Comparison of ENCODE assay signal across 27 mouse cellular contexts in genomic region chr2:58158107-58158506, GRCm38 (mm10). TPM values are rescaled to one million over a fixed set of nuclear protein-coding genes. Genes with fewer than 3 reads are reported as not detected.
A peak's percentile ranks its signal among the peaks of the same experiment; 100 is the strongest.
DNase-seq lines count a peak whose midpoint lies in the region; ATAC-seq and TF ChIP-seq lines count a peak whose summit lies in the region.
"Had no signal": no experiment of that assay in that cellular context is flagged by ENCODE, and none has a peak within 500 bp of the region (broad histone marks: within the 10 kb centered on the region; RNA-seq: fewer than 3 reads in every experiment).

No protein-coding gene starts in this region.

- no peak for ATAC-seq in liver, postnatal 0 days
- ATAC-seq in hindbrain, embryonic 12.5 days (ENCODE audit: low FRiP score), result no peak
- ATAC-seq: forebrain, embryonic 16.5 days; intestine, embryonic 16.5 days had no signal

- H3K36me3 ChIP-seq in spleen, adult 2 months (ENCODE audit: control insufficient read depth, insufficient read depth, low read length), result no peaks in the 10 kb centered on the region
- H3K36me3 ChIP-seq in CH12.LX (replicated peaks in 1 of 2; ENCODE audit: control insufficient read depth in 1 of 2, insufficient read depth in 1 of 2, low read length in 1 of 2), result no peaks in the 10 kb centered on the region
- H3K36me3 ChIP-seq in liver, postnatal 0 days (replicated peaks; ENCODE audit: insufficient read depth, low read length), result no peaks in the 10 kb centered on the region; the same call in 1 of the 2 replicates
- H3K36me3 ChIP-seq in hindbrain, embryonic 12.5 days, result no peaks in the 10 kb centered on the region
- no peaks in the 10 kb centered on the region for H3K36me3 ChIP-seq in kidney, adult 2 months (ENCODE audit: control insufficient read depth, insufficient read depth, low read length)
- H3K36me3 ChIP-seq: heart, embryonic 12.5 days; hindbrain, embryonic 15.5 days; kidney, embryonic 15.5 days; limb, embryonic 10.5 days; liver, embryonic 13.5 days; midbrain, embryonic 12.5 days; neural tube, embryonic 12.5 days; stomach, embryonic 15.5 days had no signal

- peak overlapping the region; percentile 100 for H3K4me2 ChIP-seq in CH12.LX (ENCODE audit: insufficient read depth, low read depth, poor library complexity, severe bottlenecking)
- peak overlapping the region; percentile 68 for H3K4me2 ChIP-seq in liver, postnatal 0 days (ENCODE audit: low read depth, low read length)
- no peak overlapping the region for H3K4me2 ChIP-seq in hindbrain, embryonic 12.5 days (replicated peaks)
- H3K4me2 ChIP-seq: heart, embryonic 12.5 days; hindbrain, embryonic 15.5 days; kidney, embryonic 15.5 days; liver, embryonic 13.5 days; midbrain, embryonic 12.5 days; neural tube, embryonic 12.5 days; stomach, embryonic 15.5 days had no signal

- peaks cover 50% of the 10 kb centered on the region for H3K79me2 ChIP-seq in CH12.LX (replicated peaks; ENCODE audit: control insufficient read depth, extremely low read depth, insufficient read depth, poor library complexity, severe bottlenecking)

- DNase-seq in spleen, adult 2 months (ENCODE audit: low read depth in 1 of 2, low spot score in 2 of 2), result no peak
- no peak for DNase-seq in spleen, postnatal 4 days (ENCODE audit: low spot score in 2 of 2)
- DNase-seq in B cell, adult 2 months, result peak; percentile 49 to 62
- DNase-seq in CH12.LX (ENCODE audit: extremely low read depth), result no peak
- DNase-seq in liver, postnatal 0 days, result no peak
- DNase-seq in urinary bladder, postnatal 36 days (ENCODE audit: low spot score in 2 of 2), result no peak
- DNase-seq in kidney, adult 2 months, result no peak
- DNase-seq: adrenal gland, adult 8-10 months; cerebellum, postnatal 14 days; embryo, embryonic 11 days; gastrocnemius, adult 2 months; kidney, postnatal 4 days; layer of hippocampus, adult 9-11 months; liver, embryonic 13.5 days; lung, postnatal 36 days; right cerebral cortex, adult 18-20 months had no signal

- peak overlapping the region; percentile 94 for H3K9ac ChIP-seq in CH12.LX (ENCODE audit: insufficient read depth, low read depth)
- peak overlapping the region; percentile 48; the same call in 1 of the 2 replicates for H3K9ac ChIP-seq in liver, postnatal 0 days (replicated peaks)
- no peak overlapping the region for H3K9ac ChIP-seq in hindbrain, embryonic 12.5 days
- H3K9ac ChIP-seq: heart, embryonic 12.5 days; hindbrain, embryonic 15.5 days; kidney, embryonic 15.5 days; liver, embryonic 13.5 days; midbrain, embryonic 12.5 days; neural tube, embryonic 12.5 days; stomach, embryonic 15.5 days had no signal

- no peaks in the 10 kb centered on the region for H3K9me3 ChIP-seq in CH12.LX (replicated peaks; ENCODE audit: low read length)
- no peaks in the 10 kb centered on the region for H3K9me3 ChIP-seq in liver, postnatal 0 days (ENCODE audit: low read length)
- no peaks in the 10 kb centered on the region for H3K9me3 ChIP-seq in hindbrain, embryonic 12.5 days (replicated peaks)
- H3K9me3 ChIP-seq: heart, embryonic 12.5 days; hindbrain, embryonic 15.5 days; kidney, embryonic 15.5 days; limb, embryonic 10.5 days; liver, embryonic 13.5 days; midbrain, embryonic 12.5 days; neural tube, embryonic 12.5 days; stomach, embryonic 15.5 days had no signal

- 17% methylated on average over 2 of the region's 2 CpGs for WGBS in spleen, adult 2 months
- 67% methylated on average over 2 of the region's 2 CpGs for WGBS in liver, postnatal 0 days (ENCODE audit: insufficient replicate concordance)
- WGBS in hindbrain, embryonic 12.5 days, result 85% methylated on average over 2 of the region's 2 CpGs
- 83% methylated on average over 2 of the region's 2 CpGs for WGBS in kidney, adult 2 months

- no peaks in the 10 kb centered on the region for H3K27me3 ChIP-seq in spleen, adult 2 months (ENCODE audit: control insufficient read depth, insufficient read depth, low read length)
- H3K27me3 ChIP-seq in CH12.LX (replicated peaks), result no peaks in the 10 kb centered on the region
- no peaks in the 10 kb centered on the region for H3K27me3 ChIP-seq in liver, postnatal 0 days (ENCODE audit: insufficient read depth, low read length)
- no peaks in the 10 kb centered on the region for H3K27me3 ChIP-seq in hindbrain, embryonic 12.5 days
- no peaks in the 10 kb centered on the region for H3K27me3 ChIP-seq in kidney, adult 2 months (replicated peaks; ENCODE audit: control insufficient read depth, insufficient read depth, low read length)
- H3K27me3 ChIP-seq: heart, embryonic 12.5 days; hindbrain, embryonic 15.5 days; kidney, embryonic 15.5 days; liver, embryonic 13.5 days; midbrain, embryonic 12.5 days; neural tube, embryonic 12.5 days; stomach, embryonic 15.5 days had no signal

- 0 out of 2 replicates have a peak, but pooled peaks have one; percentile 9 for TF ChIP-seq EP300 in CH12.LX (IDR thresholded peaks at IDR 0.05; ENCODE audit: low read length)
- no peak for TF ChIP-seq EP300 in liver, postnatal 0 days (IDR thresholded peaks at IDR 0.05; ENCODE audit: low read depth)

- H3K4me1 ChIP-seq in spleen, adult 2 months (ENCODE audit: control insufficient read depth, insufficient read depth, insufficient read length), result peaks cover 3% of the 10 kb centered on the region
- peaks cover 8 to 44% of the 10 kb centered on the region in 2 experiments for H3K4me1 ChIP-seq in CH12.LX (ENCODE audit: control insufficient read depth in 1 of 2, insufficient read depth in 2 of 2)
- peaks cover 2% of the 10 kb centered on the region; the same call in 1 of the 2 replicates for H3K4me1 ChIP-seq in liver, postnatal 0 days (ENCODE audit: insufficient read depth)
- no peaks in the 10 kb centered on the region for H3K4me1 ChIP-seq in hindbrain, embryonic 12.5 days
- H3K4me1 ChIP-seq in kidney, adult 2 months (ENCODE audit: control insufficient read depth, insufficient read depth, low read length), result peaks cover 5% of the 10 kb centered on the region; the same call in 1 of the 2 replicates
- H3K4me1 ChIP-seq: hindbrain, embryonic 15.5 days; midbrain, embryonic 12.5 days; neural tube, embryonic 12.5 days; stomach, embryonic 15.5 days had no signal

- TF ChIP-seq RAD21 in CH12.LX (IDR thresholded peaks at IDR 0.05; ENCODE audit: low read depth, low read length), result no peak

- H3K4me3 ChIP-seq in spleen, adult 2 months (ENCODE audit: extremely low read depth, insufficient read depth, insufficient read length), result peak overlapping the region; percentile 50
- H3K4me3 ChIP-seq in CH12.LX (replicated peaks in 1 of 3; ENCODE audit: low read depth in 2 of 3, low read length in 2 of 3, poor library complexity in 1 of 3), result peak overlapping the region; percentile 59 to 74 (median 71)
- H3K4me3 ChIP-seq in liver, postnatal 0 days (ENCODE audit: low read depth, low read length), result peak overlapping the region; percentile 51
- no peak overlapping the region for H3K4me3 ChIP-seq in hindbrain, embryonic 12.5 days
- H3K4me3 ChIP-seq in kidney, adult 2 months (ENCODE audit: insufficient read depth, low read depth, low read length), result no peak overlapping the region
- H3K4me3 ChIP-seq: gastrocnemius, adult 2 months; heart, embryonic 12.5 days; hindbrain, embryonic 15.5 days; kidney, embryonic 15.5 days; left cerebral cortex, adult 2 months; limb, embryonic 10.5 days; liver, embryonic 13.5 days; midbrain, embryonic 12.5 days; neural tube, embryonic 12.5 days; stomach, embryonic 15.5 days had no signal

- H3K27ac ChIP-seq in spleen, adult 2 months (ENCODE audit: insufficient read depth, low read length), result peak overlapping the region; percentile 90
- H3K27ac ChIP-seq in CH12.LX (ENCODE audit: insufficient read depth, low read depth), result peak overlapping the region; percentile 71
- peak overlapping the region; percentile 81 for H3K27ac ChIP-seq in liver, postnatal 0 days (ENCODE audit: low read depth)
- H3K27ac ChIP-seq in hindbrain, embryonic 12.5 days, result no peak overlapping the region
- H3K27ac ChIP-seq in kidney, adult 2 months (ENCODE audit: insufficient read depth, low read depth, low read length), result no peak overlapping the region
- H3K27ac ChIP-seq: gastrocnemius, adult 2 months; hindbrain, embryonic 15.5 days; kidney, embryonic 15.5 days; left cerebral cortex, adult 2 months; limb, embryonic 10.5 days; liver, embryonic 13.5 days; midbrain, embryonic 12.5 days; neural tube, embryonic 12.5 days; stomach, embryonic 15.5 days had no signal

- dilution Hi-C loops in CH12.LX (cut with MboI; ENCODE audit: extremely low pct_ligation_motif_present, extremely low pct_unique_long_range_greater_than_20kb, low sequenced_read_pairs), result no loop called here

- TF ChIP-seq POLR2A in spleen, adult 2 months (IDR thresholded peaks at IDR 0.05; ENCODE audit: low read depth, low read length), result no peak
- TF ChIP-seq POLR2A in CH12.LX (IDR thresholded peaks at IDR 0.05; ENCODE audit: low read depth, low read length), result no peak
- no peak for TF ChIP-seq POLR2A in kidney, adult 2 months (IDR thresholded peaks at IDR 0.05; ENCODE audit: low read depth, low read length)

- no peak for TF ChIP-seq CTCF in spleen, adult 2 months (IDR thresholded peaks at IDR 0.05; ENCODE audit: extremely low read depth, insufficient read depth, insufficient read length, insufficient replicate concordance)
- TF ChIP-seq CTCF in CH12.LX (conservative IDR thresholded peaks at IDR 0.05 in 1 of 2, IDR thresholded peaks at IDR 0.05 in 1 of 2; ENCODE audit: low read depth in 2 of 2, low read length in 2 of 2), result no peak
- no peak for TF ChIP-seq CTCF in liver, postnatal 0 days (IDR thresholded peaks at IDR 0.05; ENCODE audit: low read depth)
- TF ChIP-seq CTCF in kidney, adult 2 months (conservative IDR thresholded peaks at IDR 0.05; ENCODE audit: insufficient read depth, insufficient read length, low read depth, low read length), result no peak

- in situ Hi-C loops in CH12.LX (cut with MboI; ENCODE audit: low pct_ligation_motif_present, low pct_unique_long_range_greater_than_20kb, low sequenced_read_pairs), result no loop called here

TF ChIP-seq in CH12.LX, 34 proteins besides CTCF, POLR2A, EP300 and RAD21:
- TF ChIP-seq MXI1 (IDR thresholded peaks at IDR 0.05; ENCODE audit: low read depth, low read length), result peak; percentile 66
- TF ChIP-seq SIN3A (IDR thresholded peaks at IDR 0.05; ENCODE audit: low read length), result peak; percentile 55; the same call in 1 of the 2 replicates
- TF ChIP-seq ETS1 (conservative IDR thresholded peaks at IDR 0.05; ENCODE audit: low read depth, low read length), result no peak

RNA-seq across cellular contexts. Expression of gene Cytip, which starts 37.2 kb away (rescaled TPM):
- 152 and 254 TPM in 2 replicates for polyA plus RNA-seq in spleen, adult 2 months (2012; rRNA removed)
- total RNA-seq in CH12.LX (2012; rRNA removed) (61.3 TPM in 2 replicates), CH12.LX (2014; rRNA removed) (55.9 and 73.4 TPM in 2 replicates)
- 40.2 and 43.1 TPM in 2 replicates for polyA plus RNA-seq in CH12.LX (2012; ENCODE audit: insufficient read length, low read depth)
- polyA plus RNA-seq in liver, postnatal 0 days (2015; fragmentation: Nextera tagmentation; extraction: Ambion mirVana), result 6.8 and 7.5 TPM in 2 replicates
- polyA plus RNA-seq in hindbrain, embryonic 12.5 days (2016; fragmentation: Nextera tagmentation; extraction: Ambion mirVana), result 0.23 and 0.86 TPM in 2 replicates
- 22.0 and 23.1 TPM in 2 replicates for polyA plus RNA-seq in kidney, adult 2 months (2012; rRNA removed)

Comparison
In these comparisons a context has a peak if more than half of its experiments do, and no peak if none do; other contexts are left out.
1. DNase-seq: peak in B cell, adult 2 months (2 of 2); none in spleen, adult 2 months (0 of 2), spleen, postnatal 4 days (0 of 2), CH12.LX (single experiment), liver, postnatal 0 days (single experiment), urinary bladder, postnatal 36 days (0 of 2) and kidney, adult 2 months (single experiment).
2. H3K27ac ChIP-seq: peak in spleen, adult 2 months (single experiment), CH12.LX (single experiment) and liver, postnatal 0 days (single experiment); none in hindbrain, embryonic 12.5 days (single experiment) and kidney, adult 2 months (single experiment).
3. H3K4me3 ChIP-seq: peak in spleen, adult 2 months (single experiment), CH12.LX (3 of 3) and liver, postnatal 0 days (single experiment); none in hindbrain, embryonic 12.5 days (single experiment) and kidney, adult 2 months (single experiment).